Mouse (Mus musculus) ovary, postnatal 10 days (tissue): Measurements from ENCODE around the gene Slc25a41.
"Not testable (repeated sequence)": the region's sequence is repeated elsewhere in the genome, so short reads cannot be mapped to it uniquely, and the experiment has no call there.

Experiments
- DNase-seq: peaks from one replicate; pipeline ENCODE4 v3.0.0; 2022; ENCODE audit warnings: low spot score

Gene Slc25a41

DNA sequence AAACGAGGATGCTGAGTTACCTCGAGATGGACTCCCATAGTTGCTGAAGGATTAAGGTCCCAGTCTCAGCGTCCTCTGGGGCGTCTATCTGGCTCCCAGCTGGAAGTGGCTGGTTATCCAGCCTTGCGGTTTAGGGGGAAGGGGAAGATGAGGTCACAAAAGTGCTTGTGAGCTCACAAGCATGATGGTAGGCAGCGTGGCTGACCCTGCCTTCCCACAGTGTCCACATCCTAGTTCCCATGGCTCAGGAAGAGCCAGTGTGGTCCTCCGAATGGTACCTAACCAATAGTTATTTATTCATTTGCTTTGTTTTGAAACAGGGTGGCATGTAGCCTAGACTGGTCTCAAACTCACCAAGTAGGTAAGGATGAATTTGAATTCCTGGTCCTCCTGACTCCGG is at the start of gene Slc25a41:
Gene Slc25a41 (minus strand): TSS at position 101 of the 400 bp plus-strand sequence.
- DNase-seq = no peak

DNA sequence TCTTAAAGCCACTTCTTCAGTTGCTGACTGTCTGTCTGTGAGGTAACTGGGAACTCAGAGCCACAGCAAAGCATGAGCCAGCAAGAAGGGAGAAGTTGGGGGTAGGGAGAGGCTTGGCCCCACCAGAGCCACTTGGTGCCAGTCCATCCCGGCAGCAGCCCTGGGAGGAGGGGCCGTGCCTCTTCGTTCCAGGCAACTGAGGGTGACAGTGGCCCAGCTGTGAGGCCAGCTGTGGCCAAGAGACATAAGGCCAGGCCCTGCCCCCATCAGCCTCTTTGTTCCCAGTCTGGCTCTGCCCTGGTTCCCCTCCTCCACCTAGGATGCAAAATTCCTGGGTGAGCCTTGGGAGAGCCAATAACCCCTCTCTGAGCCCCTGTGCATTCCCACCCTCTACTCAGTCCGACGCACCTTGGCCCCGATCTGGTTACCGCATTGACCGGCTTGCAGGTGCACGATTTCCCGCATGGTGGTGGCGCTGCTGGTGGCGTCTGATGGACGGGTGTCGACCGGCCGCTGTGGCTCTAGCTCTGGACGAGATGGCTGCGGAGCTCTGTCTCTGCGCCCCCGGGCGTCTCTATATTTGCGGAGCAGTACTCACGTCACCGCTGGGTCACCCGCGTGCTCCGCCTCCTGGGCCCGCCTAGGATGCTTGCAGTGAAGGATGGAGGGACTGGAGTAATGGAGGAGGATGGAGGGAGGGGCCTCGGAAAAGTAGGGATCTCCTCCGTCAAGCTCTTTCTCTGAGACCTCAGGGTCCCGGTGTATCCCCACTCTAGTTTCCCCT is 45.8 kb upstream of the Slc25a41 start, which contains the start of gene Tubb4a:
Gene Tubb4a (minus strand): TSS at position 734 of the 784 bp plus-strand sequence.
- no peak for DNase-seq

DNA sequence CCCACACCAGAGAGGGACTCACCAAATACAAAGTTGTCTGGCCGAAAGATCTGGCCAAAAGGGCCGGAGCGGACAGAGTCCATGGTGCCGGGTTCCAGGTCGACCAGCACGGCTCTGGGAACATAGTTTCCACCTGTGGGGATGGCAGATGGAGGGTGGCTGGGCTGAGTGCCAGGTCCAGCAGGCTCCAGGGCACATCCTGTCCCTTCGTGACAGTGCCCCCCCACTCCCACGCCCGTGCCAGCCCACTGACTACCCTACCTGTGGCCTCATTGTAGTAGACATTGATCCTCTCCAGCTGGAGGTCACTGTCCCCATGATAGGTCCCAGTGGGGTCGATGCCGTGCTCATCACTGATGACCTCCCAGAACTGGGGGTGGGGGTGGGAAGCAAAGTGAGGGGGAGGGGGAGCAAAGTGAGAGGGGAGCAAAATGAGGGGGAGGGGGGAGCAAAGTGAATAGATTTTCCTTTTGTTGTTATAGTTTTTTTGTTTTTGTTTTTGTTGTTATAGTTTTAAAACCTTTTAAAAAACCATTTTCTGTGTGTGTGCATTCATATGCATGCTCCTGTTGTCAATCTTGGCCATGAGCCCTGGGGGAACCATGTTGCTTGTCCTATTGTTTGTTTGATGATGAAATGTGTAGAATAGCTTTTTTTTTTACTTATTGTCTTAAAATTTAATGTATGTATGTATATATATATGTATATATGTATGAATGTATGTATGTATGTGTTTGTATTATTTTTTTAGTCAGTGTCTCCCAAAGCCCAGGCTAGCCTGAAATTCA is 44.7 kb upstream of the Slc25a41 start:
- DNase-seq = no peak

DNA sequence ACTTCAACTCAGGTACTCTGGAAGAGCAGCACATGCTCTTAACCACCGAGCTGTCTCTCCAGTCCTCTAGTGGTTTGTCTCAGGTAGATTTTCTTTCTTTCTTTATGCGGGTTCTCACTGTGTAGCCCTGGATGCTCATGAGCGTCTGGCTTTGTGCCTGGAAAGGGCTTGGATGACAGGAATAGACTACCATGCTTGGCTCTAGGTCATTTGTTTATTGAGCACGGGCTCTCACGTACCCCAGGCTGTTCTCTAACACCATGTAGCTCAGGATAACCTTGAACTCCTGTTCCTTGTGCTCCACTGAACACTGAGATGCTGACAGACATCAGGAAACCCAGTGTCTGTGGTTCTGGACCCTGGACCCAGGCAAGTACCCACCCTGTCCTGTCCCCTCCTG is 41.0 kb upstream of the Slc25a41 start:
- DNase-seq = no peak

DNA sequence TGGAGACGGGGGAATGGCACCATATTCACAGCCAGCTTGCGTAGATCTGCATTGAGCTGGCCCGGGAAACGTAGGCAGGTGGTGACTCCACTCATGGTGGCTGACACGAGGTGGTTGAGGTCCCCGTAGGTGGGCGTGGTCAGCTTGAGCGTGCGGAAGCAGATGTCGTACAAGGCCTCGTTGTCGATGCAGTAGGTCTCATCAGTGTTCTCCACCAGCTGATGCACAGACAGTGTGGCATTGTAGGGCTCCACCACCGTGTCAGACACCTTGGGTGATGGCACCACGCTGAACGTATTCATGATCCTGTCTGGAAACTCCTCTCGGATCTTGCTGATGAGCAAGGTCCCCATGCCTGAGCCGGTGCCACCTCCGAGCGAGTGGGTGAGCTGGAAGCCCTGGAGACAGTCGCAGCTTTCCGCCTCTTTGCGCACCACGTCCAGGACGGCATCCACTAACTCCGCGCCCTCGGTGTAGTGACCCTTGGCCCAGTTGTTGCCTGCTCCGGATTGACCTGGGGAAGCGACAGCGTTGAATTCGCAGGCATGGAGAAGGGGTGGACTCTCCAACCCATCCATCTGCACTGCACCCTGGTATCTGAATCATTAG is 39.9 kb upstream of the Slc25a41 start:
- no peak for DNase-seq

DNA sequence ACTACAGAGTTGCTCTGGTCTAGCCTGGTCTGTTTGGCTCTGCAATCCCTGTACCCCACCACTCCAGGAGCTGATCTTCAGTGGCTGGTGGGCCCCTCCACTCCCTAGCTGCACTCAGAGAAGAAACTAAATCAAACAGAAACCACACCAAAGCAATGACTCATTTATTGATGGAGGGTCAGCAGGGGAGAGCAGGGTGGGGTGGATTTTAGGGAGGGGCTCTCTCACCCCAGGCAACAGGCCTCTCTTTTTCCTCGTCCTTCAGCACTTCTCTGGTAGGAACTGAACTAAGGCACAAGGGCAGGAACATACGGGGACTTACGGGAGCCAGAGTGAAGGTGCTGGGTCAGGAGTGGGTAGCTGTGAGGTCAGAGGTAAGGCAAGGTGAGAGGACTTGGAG is 38.5 kb upstream of the Slc25a41 start:
- DNase-seq = no peak

DNA sequence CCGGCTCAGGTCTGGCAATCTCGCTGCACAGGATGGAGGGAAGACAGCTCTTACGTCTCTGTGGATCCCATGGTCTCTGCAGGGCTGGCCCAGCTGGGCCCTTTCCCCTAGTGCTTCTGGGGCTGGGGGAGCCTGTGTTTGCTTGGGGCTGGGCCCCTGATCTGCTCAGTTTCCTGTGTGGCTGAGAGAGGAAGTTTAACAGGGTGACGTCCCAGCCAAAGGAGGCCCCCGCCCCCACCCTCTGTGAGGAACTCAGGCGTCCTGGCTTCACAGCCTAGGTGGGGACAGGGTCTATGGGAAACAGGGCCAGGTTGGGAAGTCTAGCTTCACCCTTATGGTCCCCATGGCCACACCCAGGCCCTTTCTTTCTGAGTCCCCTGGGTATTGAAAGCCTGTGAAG is 36.9 kb upstream of the Slc25a41 start, which contains the start of gene Dennd1c:
Gene Dennd1c (minus strand): TSS at position 179 of the 400 bp plus-strand sequence.
- DNase-seq = no peak

DNA sequence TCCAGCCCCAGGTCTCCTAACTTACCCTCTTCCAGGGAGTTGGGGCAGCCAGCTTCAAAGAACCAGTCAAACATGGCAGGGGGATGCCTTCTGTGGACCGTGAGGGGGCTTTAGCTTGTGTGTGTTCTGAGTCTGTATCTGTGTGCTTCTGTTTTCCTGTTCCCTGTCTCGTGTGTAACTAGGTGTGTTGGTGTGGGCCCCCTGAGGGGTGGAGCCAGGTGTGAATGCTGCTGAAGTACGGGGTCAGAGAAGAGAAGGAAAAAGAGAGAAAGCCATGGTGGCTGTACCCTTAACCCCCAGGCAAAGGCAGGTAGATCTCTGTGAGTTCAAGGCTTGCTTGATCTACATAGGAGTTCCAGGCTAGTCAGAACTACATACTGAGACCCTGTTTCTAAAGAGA is 35.5 kb upstream of the Slc25a41 start:
- DNase-seq = no peak

DNA sequence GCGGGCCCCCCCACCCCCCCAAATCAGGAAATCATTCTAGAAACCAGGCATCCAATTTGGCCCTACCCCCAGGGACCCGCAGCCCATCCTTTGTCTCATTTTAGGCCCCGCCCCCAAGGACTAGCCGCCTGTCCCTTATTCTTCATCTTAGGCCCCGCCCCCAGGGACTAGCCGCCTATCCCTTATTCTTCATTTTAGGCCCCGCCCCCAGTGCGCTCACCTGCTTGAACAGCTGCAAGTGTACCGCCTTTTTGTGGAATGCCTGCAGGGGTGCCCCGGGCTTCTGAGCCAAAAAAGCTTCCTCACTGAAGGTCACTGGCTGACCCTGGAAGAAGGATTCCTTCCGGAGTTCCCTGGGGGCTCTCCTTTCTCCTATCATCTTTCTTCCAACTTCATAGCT is 29.2 kb upstream of the Slc25a41 start:
- no peak for DNase-seq

DNA sequence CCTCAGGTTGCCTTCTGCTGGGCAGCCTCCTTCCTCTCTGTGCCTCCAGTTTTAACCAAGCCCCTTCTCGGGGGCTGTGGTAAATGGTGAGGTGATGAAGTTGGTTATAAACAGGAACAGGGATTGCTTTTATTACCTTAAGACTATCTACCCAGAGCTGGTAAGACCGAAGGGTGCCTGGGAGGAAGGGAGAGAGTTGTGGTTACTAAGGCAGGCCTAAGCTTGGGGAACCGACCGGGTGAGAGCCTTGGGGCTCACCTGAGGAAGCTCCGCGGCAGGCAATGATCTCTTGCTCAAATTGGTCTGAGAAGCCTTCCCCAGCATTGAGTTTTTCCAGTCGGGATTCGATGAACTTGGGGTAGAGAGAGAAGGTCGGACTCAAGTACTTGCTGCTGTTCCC is 28.8 kb upstream of the Slc25a41 start:
- no peak for DNase-seq

DNA sequence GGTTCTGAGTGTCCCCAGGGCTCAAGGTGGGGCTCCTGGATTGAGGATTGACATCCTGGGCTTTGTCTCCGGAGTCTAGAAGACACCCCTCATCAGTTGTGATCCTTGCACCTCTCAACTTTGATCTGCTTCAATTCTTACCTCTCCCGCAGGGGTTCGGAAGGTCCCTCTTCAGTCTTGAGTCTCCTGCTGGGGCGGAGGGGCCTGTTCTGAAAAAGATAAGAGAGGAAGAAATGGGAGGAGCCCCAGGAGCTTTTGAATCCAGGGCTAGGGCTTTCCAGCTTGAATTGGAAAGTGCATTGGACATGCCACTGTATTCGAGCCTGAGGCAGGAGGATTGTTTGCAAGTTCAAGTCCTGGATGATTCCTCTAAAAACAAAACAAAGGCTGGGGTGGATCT is 25.5 kb upstream of the Slc25a41 start:
- DNase-seq = no peak

DNA sequence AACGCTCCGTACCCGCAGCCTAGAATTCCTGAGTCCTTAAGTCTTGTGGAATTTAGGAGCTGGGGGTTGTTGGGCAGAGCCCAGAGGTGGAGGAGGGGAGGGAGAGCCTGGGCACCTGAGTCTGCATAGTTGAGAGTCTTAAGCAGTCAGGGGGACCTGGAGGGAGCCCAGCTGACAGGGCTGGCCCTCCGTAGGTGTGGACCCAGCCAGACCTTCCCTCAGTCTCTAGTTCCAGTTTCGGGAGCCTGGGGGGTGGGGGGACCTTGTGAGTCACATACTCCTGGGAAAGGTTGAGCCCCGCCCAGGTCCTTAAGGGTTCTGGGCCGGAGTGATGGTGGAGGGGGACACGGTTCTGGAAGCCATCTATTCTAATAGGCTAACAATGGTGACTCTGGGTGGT is 21.6 kb upstream of the Slc25a41 start:
- DNase-seq = no peak

DNA sequence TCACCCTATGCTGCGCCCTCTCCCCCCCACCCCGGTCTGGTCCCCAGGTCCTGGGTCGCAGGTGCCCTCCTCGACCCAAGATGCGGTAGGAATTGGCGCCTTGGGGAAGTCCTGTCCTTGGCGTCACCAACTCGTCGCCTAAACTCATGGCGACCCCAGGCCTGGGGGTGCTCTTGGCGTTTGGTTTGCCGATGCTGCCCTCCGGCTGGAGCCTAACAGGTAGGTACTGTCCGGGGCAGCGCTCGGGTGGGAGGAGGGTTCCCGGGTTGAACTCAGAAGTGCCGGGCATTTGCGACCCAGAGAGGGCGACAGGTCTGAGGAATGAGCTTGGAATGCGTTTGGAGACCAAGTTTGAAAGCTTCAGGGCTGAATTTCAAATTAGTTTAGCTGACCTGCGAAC is 21.1 kb upstream of the Slc25a41 start:
- DNase-seq = no peak

DNA sequence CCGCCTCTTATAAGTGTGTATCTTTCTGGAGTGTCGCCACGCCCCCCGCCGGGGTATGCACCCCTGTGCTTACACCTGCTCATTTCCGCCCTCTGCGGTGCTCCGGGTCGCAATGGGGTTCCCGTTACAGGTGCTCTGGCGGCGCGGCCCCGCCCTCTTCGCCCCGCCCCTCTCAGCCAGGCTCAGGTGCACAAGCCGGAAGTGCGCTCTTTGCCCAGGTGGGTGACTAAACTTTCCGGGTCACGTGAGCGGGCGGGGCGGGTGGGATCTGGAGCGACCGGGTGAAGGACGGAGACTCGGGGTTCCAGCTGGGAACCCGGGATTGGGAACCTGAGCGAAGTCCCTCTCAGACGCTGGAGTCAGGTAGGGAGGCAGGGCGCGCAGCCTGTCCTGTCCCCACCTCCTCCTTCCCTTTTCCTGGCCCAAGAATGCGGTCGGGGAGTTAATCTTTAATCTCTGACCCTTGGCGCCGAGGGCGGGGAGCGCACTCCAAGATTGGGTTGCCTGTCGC is 20.6 kb upstream of the Slc25a41 start:
- no peak for DNase-seq

DNA sequence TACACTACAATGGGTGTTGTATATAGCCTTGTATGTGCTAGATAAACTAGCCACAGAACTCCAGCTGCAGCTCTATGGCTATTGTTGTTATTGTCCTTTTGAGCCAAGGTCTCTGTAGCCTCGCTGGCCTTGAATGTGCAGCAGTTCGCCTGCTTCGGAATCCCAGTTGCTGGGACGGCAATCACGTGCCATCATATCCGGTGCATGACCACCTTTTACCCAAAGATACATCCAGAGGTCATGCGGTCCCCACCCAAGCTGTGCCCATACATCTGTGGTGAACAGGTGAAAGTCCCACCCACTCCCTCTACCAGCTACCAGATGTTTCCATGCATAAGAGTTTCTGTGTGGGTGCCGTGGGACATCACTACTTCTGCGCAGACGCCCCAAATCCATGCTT is 19.6 kb upstream of the Slc25a41 start:
- no peak for DNase-seq

DNA sequence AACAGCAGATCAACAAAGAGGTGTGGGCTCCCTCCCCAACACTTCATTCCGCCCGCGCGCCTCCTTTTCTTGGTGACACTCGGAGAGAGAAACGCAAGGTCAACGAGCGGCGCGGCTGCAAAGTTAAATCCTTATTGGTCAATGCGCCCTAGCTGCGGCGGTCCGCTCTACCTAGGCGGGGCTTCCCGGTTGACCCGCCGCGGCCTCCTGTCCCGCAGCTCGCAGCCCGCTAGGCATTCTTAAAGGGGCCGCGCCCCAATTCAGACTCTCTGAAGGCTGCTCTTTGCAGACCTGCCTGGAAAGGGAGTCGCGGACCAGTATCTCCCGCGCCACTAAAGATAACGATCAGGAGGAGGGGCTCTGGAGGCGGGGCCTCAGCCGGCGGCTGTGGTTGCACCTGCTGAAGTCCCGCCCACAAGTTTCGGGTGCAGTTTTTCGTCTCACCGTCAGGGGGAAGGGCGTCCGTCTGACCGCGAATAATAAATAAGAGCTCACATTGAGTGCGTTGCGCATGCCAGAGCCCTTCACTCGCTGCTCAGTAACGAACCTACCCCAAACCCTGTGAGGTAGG is 18.9 kb upstream of the Slc25a41 start:
- peak; percentile 82 for DNase-seq

DNA sequence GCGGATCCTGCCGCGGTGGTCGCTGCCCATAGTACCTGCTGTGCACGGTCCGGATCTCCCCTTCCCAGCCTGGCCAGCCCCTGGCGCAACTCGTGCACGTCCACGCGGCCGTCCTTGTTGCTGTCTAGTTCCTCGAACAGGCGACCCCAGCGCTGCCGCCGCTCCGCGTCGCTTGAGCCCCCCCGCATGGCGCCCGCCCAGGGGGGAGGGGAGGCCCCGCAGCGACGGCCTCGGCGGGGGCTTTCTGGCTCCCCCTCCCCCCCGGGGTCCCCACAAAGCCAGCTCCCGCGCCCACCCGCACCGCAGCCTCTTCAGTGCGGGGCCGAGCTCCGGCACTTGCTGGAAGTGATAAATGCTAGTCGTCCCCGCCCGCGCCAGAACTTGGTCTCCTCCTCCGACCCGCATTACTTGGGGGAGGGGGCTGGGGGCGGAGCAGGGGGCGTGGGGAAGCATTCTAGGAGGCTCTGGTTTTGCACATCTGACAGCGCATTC is 18.1 kb upstream of the Slc25a41 start, which contains the start of gene Slc25a23:
Gene Slc25a23 (minus strand): TSS at position 378 of the 492 bp plus-strand sequence.
- DNase-seq = peak; percentile 42

DNA sequence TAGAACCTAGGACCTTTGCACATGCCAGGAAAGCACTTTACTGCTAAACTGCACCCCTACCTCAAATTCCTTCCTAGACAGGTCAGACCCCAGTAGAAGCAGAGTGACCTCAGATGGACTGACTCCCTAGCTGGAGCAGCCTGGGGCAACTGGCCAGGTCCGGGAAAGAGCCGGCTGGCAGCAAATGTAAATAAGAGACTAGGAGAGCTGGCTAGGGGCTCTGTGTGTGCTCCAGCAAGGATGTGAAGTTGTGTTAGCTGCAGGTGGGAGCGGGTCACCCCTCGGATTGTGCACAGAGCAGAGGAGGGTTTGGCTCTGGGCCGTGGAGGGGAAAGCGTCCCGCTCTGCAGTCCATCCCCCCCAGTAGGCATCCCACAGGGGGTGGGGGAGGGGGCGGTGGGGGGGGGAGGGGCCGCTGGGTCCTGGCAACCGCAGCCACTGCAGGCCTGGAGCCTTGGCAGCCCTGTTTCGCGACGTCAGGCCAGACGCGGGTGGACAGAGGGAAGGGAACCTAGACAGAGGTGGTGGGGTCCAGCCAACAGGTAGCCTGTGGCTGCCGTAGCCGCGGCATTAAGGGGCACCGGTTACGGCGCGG is 17.5 kb upstream of the Slc25a41 start, which contains the start of gene Crb3:
Gene Crb3 (plus strand): TSS at position 215 of the 595 bp plus-strand sequence.
- no peak for DNase-seq

DNA sequence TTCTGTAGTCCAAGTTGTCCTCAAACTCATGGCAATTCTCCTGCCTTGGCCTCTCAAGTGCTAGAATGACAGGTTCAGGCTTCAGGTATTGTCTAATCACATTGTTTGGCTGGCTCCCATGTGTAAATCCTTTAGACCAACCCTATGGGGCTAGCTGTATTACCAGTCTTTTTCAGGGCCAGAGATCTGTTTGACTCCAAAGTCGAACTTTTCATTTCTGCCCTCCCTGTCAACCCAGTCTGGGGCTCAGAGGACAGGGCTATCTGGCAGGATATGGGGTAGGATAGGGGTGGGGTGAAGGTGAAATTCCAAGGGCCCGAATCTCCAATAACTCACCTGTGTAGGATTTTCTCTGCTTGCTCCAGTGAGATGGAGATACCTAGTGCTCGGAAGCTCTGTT is 14.8 kb upstream of the Slc25a41 start:
- no peak for DNase-seq

DNA sequence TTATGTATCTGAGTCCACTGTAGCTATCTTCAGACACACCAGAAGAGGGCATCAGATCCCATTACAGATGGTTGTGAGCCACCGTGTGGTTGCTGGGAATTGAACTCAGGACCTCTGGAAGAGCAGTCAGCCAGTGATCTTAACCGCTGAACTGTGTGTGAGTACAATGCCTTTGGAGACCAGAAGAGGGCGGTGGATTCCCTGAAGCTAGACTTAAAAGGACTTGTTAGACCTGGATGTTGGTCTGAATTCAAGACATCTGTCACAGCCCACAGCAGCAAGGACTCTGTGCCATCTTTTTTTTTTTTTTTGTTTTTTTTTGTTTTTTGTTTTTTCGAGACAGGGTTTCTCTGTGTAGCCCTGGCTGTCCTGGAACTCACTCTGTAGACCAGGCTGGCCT is 10.2 kb upstream of the Slc25a41 start:
- not testable (repeated sequence) for DNase-seq

DNA sequence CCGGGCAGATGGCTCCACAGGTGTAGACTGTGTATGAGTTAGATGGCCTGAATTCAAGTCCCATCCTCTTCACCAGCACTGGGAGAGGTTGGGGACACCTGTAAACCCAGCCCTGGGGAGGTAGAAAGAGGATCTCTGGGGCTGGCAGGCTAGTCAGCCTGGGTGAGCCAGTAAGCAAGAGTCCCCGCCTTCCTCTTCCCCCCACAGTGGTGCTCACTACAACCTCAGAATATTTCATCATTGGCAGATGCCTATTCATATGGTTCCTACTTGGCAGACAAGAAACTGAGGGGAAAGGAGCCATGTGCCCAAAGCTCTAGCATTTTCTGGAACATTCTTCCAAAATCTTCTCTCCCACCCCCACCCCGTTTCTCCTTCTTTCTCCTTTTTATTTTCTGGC is 7.4 kb upstream of the Slc25a41 start:
- DNase-seq = no peak
